Mouse (Mus musculus) heart, postnatal 25 days (tissue): Measurements from ENCODE around the gene Trappc3. TPM values are rescaled to one million over a fixed set of nuclear protein-coding genes. Genes with fewer than 3 reads are reported as not detected.

ENCODE experiments used
- DNase-seq: peaks from one replicate; pipeline ENCODE4 v3.0.0; 2022; ENCODE audit warnings: low spot score
- intact Hi-C: fragments of 180-260 bp; cut with DNase I; formaldehyde crosslinking; loops from one replicate; pipeline ENCODE4 v1.15.1; 2025
- total RNA-seq, 2 experiments: library from RNA; stranded (reverse); gene quantifications; 2 replicates each; pipeline ENCODE4 v1.2.3; 2021

The Trappc3 gene
- total RNA-seq, 2 experiments from 2014 or later = 43.2 to 47.1 TPM

DNA sequence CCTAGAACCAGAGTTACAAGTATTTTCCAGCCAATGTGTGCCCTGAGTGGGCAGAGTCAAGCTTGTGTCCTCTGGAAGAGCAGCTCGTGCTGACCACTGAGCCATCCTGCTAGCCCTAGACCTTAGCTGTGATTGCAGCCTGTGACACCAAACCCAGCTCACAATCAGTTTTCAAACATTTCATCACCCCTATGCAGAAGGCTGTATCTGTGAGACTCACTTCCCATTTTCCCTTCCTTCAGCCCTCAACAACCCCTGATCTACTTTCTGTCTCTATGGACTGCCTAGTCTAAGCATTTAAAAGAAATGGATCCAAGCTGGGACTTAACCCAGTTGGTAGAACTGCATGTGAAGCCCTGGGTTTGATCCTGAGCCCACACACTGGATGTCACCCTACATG lies 43.3 kb downstream of the Trappc3 start:
- DNase-seq = no peak
- intact Hi-C loops = no loop called here

GRCm38 (mm10) chr4:126306058-126306457 lies 43.9 kb downstream of the Trappc3 start:
- no peak for DNase-seq
- intact Hi-C loops = no loop called here

- no peak for DNase-seq
- intact Hi-C loops = no loop called here
Measured at GRCm38 (mm10) chr4:126306827-126307226, 44.7 kb downstream of the Trappc3 start.

DNA sequence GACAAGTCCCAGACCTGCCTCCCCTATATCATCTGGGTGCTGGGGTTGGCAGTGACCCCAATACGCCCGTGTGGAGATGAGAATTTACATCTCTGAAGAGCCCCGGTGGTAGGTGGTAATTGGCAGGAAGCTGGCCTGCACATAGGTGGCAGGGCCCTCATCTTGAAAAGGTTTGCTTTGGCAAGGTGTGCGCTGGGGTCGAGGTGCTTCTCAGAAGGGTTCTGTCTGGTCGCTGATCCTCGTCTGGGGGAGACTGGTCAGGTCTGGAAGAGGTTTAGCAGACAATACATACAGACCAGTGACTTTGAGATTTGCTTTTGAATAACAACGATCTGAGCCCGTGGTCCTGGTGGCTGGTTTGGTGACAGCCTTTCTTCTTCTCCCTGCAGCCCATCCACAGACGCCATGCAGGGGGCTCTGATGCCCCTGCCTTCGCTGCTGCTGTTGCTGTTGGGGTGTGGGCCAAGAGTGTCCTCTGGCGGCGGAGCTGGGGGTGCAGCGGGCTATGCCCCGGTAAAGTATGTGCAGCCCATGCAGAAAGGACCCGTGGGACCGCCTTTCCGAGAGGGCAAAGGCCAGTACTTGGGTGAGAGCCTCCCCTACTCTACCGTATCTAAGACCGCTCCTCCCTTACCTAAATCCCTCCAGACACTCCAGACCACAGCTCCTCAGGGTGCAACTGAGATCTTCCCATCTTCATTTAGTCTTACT lies 47.2 kb downstream of the Trappc3 start:
- intact Hi-C loops = loop anchor here (1.0 kb wide), 2 partner anchors 31 to 82 kb away; no protein-coding TSS in a partner anchor

GRCm38 (mm10) chr4:126309922-126310309 lies 47.8 kb downstream of the Trappc3 start:
- intact Hi-C loops = loop anchor here (1.0 to 5.0 kb wide), 4 partner anchors 32 to 223 kb away; no protein-coding TSS in a partner anchor
- peak; percentile 56 for DNase-seq

More for the DNA sequence above, 47.2 kb downstream of the Trappc3 start:
- no peak for DNase-seq

- intact Hi-C loops = loop anchor here (1.0 to 5.0 kb wide), 2 partner anchors 129 to 223 kb away; no protein-coding TSS in a partner anchor
- no peak for DNase-seq
Measured at GRCm38 (mm10) chr4:126310344-126310743, 48.2 kb downstream of the Trappc3 start.

- no peak for DNase-seq
- intact Hi-C loops = loop anchor here (5.0 kb wide), 1 partner anchor 224 kb away; no protein-coding TSS in a partner anchor
Measured at GRCm38 (mm10) chr4:126311566-126312200, 49.6 kb downstream of the Trappc3 start.

DNA sequence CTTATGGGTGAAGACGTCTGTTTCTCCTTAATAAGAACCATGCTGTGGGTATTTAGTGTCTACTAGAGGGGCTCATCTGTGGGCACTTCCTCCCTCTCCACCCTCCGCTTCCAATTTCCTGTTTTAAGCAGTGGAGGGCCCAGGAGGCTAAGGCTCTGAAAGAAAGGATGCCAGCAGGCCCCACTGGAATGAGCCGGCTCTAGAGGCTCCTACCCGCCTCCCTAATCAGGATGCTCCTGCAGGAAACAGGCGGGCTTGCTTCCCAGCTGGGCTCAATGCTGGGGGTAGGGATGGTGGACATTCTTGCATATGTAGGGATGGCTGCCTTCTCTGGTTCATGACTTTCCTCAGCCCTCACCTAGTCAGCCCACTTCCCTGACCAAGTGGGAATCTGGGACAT lies 51.1 kb downstream of the Trappc3 start:
- no peak for DNase-seq
- intact Hi-C loops = loop anchor here (5.0 kb wide), 1 partner anchor 226 kb away; no protein-coding TSS in a partner anchor

GRCm38 (mm10) chr4:126314393-126314792 lies 52.3 kb downstream of the Trappc3 start:
- DNase-seq = no peak

GRCm38 (mm10) chr4:126315931-126316330 lies 53.8 kb downstream of the Trappc3 start:
- no peak for DNase-seq

More at GRCm38 (mm10) chr4:126314393-126314792, 52.3 kb downstream of the Trappc3 start:
- intact Hi-C loops = loop anchor here (5.0 kb wide), 1 partner anchor 227 kb away; no protein-coding TSS in a partner anchor

GRCm38 (mm10) chr4:126316443-126317040 lies 54.4 kb downstream of the Trappc3 start:
- DNase-seq = no peak
- intact Hi-C loops = no loop called here

More at GRCm38 (mm10) chr4:126315931-126316330, 53.8 kb downstream of the Trappc3 start:
- intact Hi-C loops = no loop called here

GRCm38 (mm10) chr4:126319806-126320205 lies 57.7 kb downstream of the Trappc3 start:
- DNase-seq = no peak
- intact Hi-C loops = no loop called here

DNA sequence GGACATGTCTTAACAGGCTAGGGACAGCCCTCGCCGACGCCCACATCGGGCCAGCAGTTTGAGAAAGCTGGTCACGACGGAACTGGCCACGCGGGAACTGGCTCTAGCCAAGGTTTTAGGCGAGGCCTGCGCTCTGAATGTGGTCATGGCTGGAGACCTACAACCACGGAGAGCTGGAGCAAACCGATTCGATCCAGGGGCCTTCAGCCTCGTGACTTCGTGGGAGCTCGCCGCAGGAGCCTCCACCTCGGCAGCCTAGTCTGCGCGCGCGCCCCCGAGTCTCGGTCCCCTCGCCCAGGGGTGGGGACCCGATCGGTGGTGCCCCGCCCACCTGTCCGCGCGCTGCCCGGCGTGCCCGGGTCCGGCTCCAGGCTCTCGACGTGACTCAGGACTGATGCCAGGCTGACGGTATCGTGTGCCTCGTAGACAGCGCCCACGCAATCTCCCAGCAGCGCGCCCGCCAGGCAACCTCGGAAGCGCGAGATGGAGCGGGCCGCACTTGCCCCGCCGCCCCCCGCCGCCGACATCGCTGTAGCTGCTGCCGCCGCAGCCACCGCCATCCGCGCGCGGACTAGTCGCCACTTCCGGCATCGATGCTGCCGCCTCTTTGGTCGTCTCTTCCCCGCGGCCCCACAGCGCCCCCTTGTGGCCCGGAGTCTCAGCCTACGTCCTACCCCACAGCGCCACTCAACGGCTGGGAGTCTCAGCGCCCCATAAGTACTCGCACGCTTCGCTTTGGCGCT lies 59.2 kb downstream of the Trappc3 start, which contains the start of gene Adprhl2:
TSS of gene Adprhl2 (minus strand) at position 593 of the 743 bp plus-strand sequence.
- intact Hi-C loops = no loop called here
- peak; percentile 90 for DNase-seq

DNA sequence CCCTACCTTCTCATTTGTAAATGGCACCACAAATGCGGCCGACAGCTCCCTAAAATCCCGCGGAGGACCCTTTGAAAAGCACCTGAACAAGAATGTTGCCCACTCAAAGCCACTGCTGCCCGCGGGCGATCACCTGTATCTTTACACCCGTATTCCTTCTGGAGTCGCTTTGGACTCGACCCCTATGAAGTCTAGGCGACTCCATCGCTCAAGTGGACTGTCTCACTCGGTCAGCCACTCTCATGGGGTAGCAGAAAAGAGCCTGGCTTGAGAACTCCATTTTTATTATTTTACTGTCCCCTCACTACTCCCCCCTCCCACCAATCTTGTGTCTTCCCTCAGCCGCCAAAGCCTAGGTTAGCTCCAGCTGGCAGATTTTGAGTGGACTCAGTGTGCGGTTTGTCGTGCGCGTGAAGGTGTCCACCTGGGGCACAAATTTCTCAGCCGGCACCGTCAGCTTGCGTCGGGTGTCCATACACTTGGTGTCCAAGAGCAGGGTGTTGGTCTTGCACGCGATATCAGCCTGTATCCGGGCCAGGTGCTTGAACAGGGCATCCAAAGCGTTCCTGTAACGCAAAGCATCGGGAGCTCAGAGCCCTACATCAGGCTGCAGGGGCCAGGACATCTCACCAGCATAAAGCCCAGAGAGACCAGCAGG lies 59.9 kb downstream of the Trappc3 start:
- no peak for DNase-seq
- intact Hi-C loops = no loop called here

- intact Hi-C loops = no loop called here
- no peak for DNase-seq
Measured at GRCm38 (mm10) chr4:126322646-126323045, 60.5 kb downstream of the Trappc3 start.

DNA sequence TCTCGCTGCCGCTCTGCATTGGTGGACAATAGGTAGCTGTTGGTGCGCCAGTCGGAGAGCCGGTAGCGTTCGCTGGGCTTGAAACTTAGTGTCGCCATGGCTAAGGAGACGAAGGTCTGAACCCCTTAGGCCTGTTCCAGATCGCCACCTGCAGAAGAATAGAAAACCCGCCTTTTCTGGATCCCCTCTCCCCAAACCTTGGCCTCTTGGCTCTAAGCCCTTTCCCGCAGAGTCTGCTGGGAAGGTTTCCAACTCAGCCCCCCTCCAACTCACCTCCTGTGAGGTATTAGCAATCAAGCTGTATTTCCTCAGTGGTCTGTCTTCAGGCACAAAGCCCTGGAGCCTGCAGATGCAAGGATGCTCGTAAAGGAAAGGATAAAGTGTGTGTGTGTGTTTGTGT lies 62.7 kb downstream of the Trappc3 start:
- intact Hi-C loops = no loop called here
- no peak for DNase-seq

DNA sequence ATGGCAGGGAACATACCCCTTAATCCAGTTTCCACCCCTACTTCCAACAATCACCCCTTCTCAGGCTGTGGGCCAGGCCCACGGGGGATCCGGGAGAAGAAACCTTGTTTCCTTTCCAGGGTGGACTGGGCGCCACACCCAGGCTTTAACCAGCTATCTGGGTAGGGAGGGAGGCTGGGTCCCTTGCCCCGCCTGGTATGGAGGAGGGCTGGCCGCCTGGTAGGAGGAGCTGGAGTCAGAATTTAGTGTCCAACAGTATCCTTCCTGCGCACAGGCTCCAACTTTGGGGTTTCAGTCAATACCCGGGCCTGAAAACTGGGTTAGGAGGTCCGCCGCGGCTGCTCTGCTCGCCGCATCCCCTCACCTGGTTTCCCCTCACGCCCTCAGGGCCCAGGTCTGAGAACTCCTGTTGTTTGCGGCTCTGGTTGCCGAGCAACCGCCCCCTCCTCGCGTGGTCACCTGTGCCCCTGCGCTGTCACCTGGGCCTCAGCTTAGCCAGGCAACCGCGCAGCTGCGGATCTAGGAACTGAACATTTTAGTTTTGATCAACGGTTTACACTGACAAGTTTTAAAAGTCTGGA lies 63.2 kb downstream of the Trappc3 start, which contains the start of gene Tekt2:
TSS of gene Tekt2 (minus strand) at position 408 of the 581 bp plus-strand sequence.
- intact Hi-C loops = no loop called here
- DNase-seq = no peak
